Mouse (Mus musculus): ENCODE measurements around the gene Rpp25l. TPM values are rescaled to one million over a fixed set of nuclear protein-coding genes. Genes with fewer than 3 reads are reported as not detected.

Gene Rpp25l
- polyA plus RNA-seq, 1 experiment, result 94.5 TPM

- no peak for TF ChIP-seq GATA1 (IDR thresholded peaks at IDR 0.05; ENCODE audit: low read length)
These were observed 40.1 kb downstream of the Rpp25l start for GRCm38 (mm10) chr4:41673186-41673585.

GRCm38 (mm10) chr4:41672522-41672963, 40.8 kb downstream of the Rpp25l start:
- TF ChIP-seq GATA1 (IDR thresholded peaks at IDR 0.05; ENCODE audit: low read length), result no peak

- TF ChIP-seq GATA1 (IDR thresholded peaks at IDR 0.05; ENCODE audit: low read length), result no peak
These were observed 41.3 kb downstream of the Rpp25l start for GRCm38 (mm10) chr4:41671963-41672480.

- TF ChIP-seq GATA1 (IDR thresholded peaks at IDR 0.05; ENCODE audit: low read length), result no peak
These were observed 41.8 kb downstream of the Rpp25l start for GRCm38 (mm10) chr4:41671500-41671899.

- TF ChIP-seq GATA1 (IDR thresholded peaks at IDR 0.05; ENCODE audit: low read length), result no peak
These were observed 42.5 kb downstream of the Rpp25l start for GRCm38 (mm10) chr4:41670836-41671235.

- TF ChIP-seq GATA1 (IDR thresholded peaks at IDR 0.05; ENCODE audit: low read length), result no peak
These were observed 46.7 kb downstream of the Rpp25l start for GRCm38 (mm10) chr4:41666646-41667045.

- TF ChIP-seq GATA1 (IDR thresholded peaks at IDR 0.05; ENCODE audit: low read length), result no peak
These were observed 48.2 kb downstream of the Rpp25l start for GRCm38 (mm10) chr4:41665009-41665675.

GRCm38 (mm10) chr4:41664533-41664932, 48.8 kb downstream of the Rpp25l start:
- no peak for TF ChIP-seq GATA1 (IDR thresholded peaks at IDR 0.05; ENCODE audit: low read length)

- no peak for TF ChIP-seq GATA1 (IDR thresholded peaks at IDR 0.05; ENCODE audit: low read length)
These were observed 49.7 kb downstream of the Rpp25l start for GRCm38 (mm10) chr4:41663614-41664013.

- no peak for TF ChIP-seq GATA1 (IDR thresholded peaks at IDR 0.05; ENCODE audit: low read length)
These were observed 50.6 kb downstream of the Rpp25l start for GRCm38 (mm10) chr4:41662723-41663122.

Other genes with a start within 250 kb of the Rpp25l start
- 4.9 and 6.6 TPM in 2 replicates for gene Kif24, start 248.6 kb downstream of the Rpp25l start, polyA plus RNA-seq (2012)
- 3.5 and 16.7 TPM in 2 replicates for gene Nudt2, start 248.4 kb downstream of the Rpp25l start, polyA plus RNA-seq (2012)
- gene AI464131, start 210.5 kb downstream of the Rpp25l start, polyA plus RNA-seq (2012), result 0.66 and 0.68 TPM in 2 replicates
- not detected in 2 replicates for gene 1110017D15Rik, start 196.2 kb downstream of the Rpp25l start, polyA plus RNA-seq (2012)
- 1.2 and 1.7 TPM in 2 replicates for gene Fam219a, start 144.0 kb downstream of the Rpp25l start, polyA plus RNA-seq (2012)
- not detected in 2 replicates for gene Dnaic1, start 143.8 kb downstream of the Rpp25l start, polyA plus RNA-seq (2012)
- gene Enho, start 73.2 kb downstream of the Rpp25l start, polyA plus RNA-seq (2012), result not detected in 2 replicates
- gene Cntfr, start 16.4 kb downstream of the Rpp25l start, polyA plus RNA-seq (2012), result 7.7 and 9.0 TPM in 2 replicates
- gene Il11ra1, start 13.5 kb downstream of the Rpp25l start, polyA plus RNA-seq (2012), result 5.8 and 6.3 TPM in 2 replicates
- gene Dctn3, start 9.6 kb upstream of the Rpp25l start, polyA plus RNA-seq (2012), result 154 and 221 TPM in 2 replicates
- gene Arid3c, start 17.6 kb upstream of the Rpp25l start, polyA plus RNA-seq (2012), result not detected in 2 replicates
- 40.4 and 54.2 TPM in 2 replicates for gene Galt, start 41.7 kb upstream of the Rpp25l start, polyA plus RNA-seq (2012)
- 39.7 and 85.4 TPM in 2 replicates for gene Sigmar1, start 42.6 kb upstream of the Rpp25l start, polyA plus RNA-seq (2012)
- 2.6 TPM in 1 of 2 replicates, not detected in the other for gene Ccl27a, start 60.7 kb upstream of the Rpp25l start, polyA plus RNA-seq (2012)
- not detected in 2 replicates for gene Gm21541, start 190.1 kb upstream of the Rpp25l start, polyA plus RNA-seq (2012)
- 0.22 and 2.0 TPM in 2 replicates for gene Gm20878, start 228.0 kb upstream of the Rpp25l start, polyA plus RNA-seq (2012)